Mouse (Mus musculus): ENCODE measurements around the gene B3gnt2.
A peak's percentile ranks its signal among the peaks of the same experiment; 100 is the strongest.

The B3gnt2 gene

DNA sequence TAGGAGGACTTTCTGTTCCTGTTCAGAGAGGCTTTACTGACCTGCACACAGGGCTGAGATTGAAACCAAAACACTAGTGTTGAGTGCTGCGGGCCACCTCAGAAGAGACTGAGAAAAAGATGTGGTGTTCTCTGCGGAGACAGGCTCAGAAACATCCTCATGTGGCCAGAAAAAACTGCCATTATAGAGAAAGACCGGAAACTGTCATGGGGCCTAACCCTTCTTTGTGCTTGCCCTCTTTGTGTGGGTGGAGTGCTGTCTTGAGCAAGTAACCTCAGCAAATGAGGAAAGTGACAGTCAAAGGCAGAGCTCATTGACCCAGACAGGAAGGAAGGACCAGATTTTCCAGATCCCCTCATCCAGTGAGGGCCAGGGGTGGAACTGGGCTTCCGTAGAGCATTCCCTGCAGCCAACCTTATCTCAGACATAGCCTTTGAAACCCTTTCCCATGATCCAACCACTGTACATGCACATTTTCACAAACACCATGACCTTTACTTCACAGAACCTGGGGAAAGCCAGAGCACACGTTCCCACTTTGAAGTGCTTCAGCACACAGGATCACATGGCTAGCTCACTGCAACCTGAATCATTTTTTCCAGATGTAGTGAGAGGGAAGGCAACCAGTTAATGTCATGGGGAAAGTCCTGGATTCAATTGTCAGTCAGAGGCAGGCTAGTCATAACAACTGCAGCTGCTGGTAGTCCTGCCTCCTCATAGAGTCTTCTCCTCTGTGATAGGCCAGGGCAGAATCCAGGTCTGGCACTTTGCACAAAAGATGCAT is 46.6 kb downstream of the B3gnt2 start:
- peak; percentile 19 to 28 for DNase-seq

DNA sequence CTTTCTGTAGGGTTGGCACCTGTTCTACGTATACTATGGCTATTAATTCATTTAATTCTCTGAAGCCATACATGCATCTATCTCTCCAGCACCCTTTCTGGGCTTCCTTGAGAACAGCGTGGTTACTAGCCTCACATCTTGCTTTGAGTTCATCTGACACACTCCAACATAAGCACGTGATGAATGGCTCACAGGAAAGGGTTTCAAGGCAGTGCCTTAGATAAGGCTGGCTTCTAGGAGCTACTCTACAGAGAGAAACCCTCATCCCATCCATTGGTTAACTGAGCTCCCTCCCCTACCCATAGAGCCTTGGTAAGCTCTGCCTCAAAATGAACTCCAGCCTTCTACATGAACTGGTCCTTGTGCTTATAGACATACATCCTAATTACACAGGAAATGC is 47.3 kb downstream of the B3gnt2 start:
- no peak for DNase-seq

- no peak for DNase-seq
Observed at GRCm38 (mm10) chr11:22811413-22811812, 49.3 kb downstream of the B3gnt2 start.

GRCm38 (mm10) chr11:22809465-22810096 is 51.2 kb downstream of the B3gnt2 start:
- DNase-seq, result no peak

GRCm38 (mm10) chr11:22808040-22808439 is 52.7 kb downstream of the B3gnt2 start:
- no peak for DNase-seq

- DNase-seq, result no peak
Observed at GRCm38 (mm10) chr11:22805171-22805570, 55.6 kb downstream of the B3gnt2 start.

DNA sequence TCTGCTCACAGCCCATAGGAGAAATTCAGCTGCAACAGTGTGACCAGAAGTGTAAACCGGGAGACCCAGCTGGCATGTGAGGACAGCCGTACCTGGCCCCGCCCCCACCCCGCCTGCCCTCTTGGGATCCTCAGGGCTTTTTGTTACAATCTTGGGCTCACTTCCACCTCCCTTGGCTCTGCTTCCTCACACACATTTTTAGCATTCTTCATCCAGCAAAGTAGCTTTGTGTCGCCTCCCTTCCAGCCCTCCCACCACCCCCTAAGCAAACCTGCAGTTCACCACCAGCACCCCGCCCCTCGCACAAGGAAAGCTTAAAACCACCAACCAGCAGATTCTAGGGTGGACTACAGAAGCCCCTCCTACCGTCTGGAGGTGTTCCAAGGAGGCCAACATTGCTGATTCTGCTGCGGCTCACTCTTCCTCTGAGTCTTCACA is 60.8 kb downstream of the B3gnt2 start:
- DNase-seq, result peak; percentile 43 to 74

- DNase-seq, result no peak
Observed at GRCm38 (mm10) chr11:22798916-22799315, 61.8 kb downstream of the B3gnt2 start.

GRCm38 (mm10) chr11:22794734-22795133 is 66.0 kb downstream of the B3gnt2 start:
- DNase-seq, result no peak

GRCm38 (mm10) chr11:22793881-22794203 is 66.9 kb downstream of the B3gnt2 start:
- no peak for DNase-seq

DNA sequence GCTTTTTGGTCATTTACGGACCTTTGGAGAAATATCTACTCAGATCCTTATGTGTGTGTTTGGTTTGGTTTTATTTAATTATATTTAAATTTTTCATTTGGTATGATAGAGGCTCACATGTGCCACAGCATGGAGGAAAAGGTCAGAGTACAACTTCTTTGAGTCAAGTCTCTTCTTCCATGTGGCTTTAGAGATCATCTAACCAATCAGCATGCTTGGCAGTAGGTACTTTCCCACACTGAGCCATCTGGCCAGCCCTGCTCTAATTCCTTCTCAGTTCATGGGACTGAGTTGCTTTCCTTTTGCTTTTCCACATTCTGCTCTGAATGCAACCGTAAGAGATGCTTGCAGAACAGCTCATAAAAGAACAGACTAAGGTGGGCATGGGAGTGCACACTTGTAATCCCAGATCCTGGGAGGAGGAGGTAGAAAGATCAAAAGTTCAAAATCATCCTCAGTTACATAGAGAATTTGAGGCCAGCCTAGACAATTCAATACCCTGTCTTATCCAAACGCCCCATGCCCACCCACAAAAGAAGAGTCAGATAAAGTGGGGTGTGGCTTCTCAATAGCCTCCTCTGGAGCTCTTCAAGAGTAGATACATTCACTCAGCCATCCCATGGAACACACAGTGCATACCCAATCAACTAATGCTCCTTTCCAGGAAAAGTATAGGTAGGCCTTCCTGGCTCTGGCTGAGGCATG is 67.4 kb downstream of the B3gnt2 start:
- no peak for DNase-seq

DNA sequence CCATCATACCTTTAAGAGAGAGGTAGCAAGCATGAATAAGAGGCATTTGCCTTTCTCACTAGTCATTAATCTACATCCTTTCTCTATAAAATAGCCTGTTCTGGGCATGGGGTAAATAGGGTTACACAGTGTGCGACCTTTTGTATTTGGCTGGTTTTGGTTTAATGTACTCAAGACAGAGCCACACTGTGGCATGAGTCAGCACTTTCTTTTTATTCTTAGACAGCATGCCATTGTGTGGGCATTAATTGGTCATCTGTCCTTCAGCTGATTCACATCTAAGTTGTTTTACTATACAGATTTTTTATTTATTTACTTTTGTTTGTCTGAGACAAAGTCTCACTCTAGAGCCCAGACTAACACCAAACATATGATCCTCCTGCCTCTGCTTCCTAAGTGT is 68.6 kb downstream of the B3gnt2 start:
- DNase-seq, result no peak

GRCm38 (mm10) chr11:22791726-22792125 is 69.0 kb downstream of the B3gnt2 start:
- no peak for DNase-seq

DNA sequence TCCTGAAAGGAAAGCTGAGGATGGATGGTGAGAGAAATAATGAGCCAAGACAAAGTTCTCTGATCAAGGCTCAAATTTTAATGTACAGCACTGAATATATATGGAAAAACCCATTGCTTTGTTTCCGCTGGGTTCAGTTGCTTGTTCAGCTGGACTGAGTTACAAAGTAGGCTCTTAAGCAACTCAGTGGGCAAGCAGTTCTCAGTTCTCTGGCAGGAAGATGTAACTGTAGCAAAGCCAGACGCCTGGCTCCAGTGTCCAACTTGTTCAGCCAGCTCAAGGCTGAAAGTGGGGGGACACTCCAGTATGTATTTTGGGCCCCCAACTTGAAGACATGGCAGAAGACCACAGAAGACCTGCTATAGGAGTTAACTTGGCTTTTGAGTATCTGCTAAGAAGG is 72.9 kb downstream of the B3gnt2 start:
- DNase-seq, result no peak

DNA sequence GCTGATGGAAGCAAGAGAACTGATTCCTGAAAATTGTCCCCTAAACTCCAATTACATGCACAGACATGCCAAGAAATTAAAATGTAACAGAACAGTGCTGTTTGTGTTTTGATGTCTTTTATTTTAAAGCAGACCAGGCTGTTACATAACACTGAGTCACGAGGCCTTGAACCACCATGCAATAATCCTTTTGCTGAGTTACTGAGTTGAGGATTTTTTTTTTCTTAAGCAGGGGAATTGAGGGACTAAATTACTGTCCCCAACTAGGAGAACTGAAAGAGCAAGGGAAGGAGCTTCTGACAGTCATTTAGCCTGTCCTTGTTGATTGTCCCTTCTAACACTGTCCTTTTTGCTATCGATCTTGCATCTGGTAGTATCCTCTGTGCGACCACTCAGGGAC is 76.3 kb downstream of the B3gnt2 start:
- DNase-seq, result peak in 1 of 2 experiments; percentile 2

DNA sequence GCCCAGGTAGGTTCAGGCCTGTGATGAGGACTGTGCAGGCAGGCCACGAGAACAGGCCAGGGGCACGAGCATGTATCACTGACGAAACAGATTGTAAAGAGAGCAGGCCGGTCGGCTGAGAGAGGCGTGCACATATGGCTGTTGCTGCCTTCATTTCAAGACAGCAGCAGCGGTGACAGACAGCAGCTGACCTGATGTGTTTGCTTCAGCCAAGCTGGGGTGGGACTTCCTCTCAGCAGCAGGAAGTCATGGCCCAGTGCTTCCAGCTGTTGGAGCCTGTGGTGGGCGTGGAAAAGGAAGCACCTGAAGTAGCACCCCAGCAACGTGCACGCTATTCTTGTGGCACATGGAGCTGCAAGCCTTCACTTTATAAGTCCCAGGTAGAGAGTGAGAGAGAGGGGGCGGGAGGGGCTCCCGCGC is 78.0 kb downstream of the B3gnt2 start:
- peak; percentile 16 to 42 for DNase-seq

- no peak for DNase-seq
Observed at GRCm38 (mm10) chr11:22781190-22781589, 79.6 kb downstream of the B3gnt2 start.

DNA sequence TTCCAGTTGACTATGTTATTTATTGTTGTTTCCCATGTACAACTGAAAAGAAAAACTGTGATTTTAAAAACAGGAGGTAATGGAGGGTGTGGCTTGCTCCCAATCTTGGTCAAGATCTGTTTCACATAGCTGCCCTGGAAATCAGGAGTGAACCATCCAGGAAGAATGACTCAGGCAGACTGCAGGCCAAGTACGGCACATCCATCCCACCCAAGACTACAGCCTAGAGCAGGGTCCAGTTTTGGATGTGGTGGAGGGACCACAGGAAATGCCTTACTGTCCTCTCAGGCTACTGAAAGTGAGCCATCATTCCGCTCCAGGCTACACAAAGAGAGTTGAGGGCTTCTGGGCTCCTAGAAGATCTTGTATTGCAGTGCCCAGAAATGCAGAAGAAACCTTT is 80.0 kb downstream of the B3gnt2 start:
- DNase-seq, result no peak

DNA sequence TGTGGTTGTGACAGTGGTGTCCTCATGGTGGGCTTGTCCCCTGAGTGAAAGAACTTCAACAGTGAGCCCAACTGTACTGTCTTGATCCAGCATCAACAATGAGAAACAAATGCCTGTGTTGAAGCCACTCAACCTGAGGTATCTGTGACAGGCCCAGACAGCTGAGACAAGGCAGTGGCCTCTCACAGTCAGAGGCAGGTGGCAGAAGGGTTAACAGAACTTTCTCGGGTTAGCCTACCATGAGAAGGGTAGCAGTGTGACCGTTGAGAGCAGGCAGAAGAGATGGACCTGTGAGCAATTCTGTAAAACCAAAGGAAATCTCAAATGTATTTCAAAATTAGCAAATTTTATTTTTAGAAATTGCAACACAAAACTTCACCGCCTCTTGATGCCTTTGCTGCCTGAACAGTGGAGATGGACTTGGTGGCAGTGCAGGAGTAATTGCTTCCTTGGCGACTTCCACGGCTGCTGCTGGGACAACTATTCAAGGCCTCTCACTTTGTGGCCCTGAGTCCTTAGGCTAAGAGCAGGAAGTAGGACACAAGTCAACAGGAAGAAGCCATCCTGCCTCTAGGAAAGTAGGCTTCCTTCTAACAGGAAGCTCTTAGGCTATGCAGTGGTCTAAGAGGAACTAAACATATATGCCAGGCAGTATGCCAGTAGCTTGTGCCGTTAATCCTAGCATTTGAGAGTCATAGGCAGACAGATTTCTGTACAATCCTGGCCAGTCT is 80.8 kb downstream of the B3gnt2 start:
- no peak for DNase-seq

DNA sequence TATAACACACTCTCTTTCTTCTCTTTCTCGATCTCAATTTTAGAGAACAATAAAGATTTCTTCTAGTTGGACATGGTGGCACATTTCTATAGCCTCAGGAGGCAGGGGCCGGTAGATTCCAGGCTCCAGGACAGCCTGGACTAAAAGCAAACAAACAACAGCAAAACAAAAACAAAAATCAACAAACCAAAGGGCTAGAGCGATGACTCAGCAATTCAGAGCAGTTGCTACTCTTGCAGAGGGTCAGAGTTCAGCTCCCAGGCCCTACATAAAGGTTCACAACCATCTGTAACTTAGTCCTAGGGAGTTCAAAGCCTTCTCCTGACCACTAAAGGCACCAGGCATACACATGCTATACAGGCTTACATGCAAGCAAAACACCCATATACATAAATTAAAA is 82.2 kb downstream of the B3gnt2 start:
- no peak for DNase-seq

- no peak for DNase-seq
Observed at GRCm38 (mm10) chr11:22777531-22777930, 83.2 kb downstream of the B3gnt2 start.

- no peak for DNase-seq
Observed at GRCm38 (mm10) chr11:22774821-22775220, 85.9 kb downstream of the B3gnt2 start.

GRCm38 (mm10) chr11:22766238-22766637 is 94.5 kb downstream of the B3gnt2 start:
- DNase-seq, result no peak

Measured in lung, adult 18-20 months (tissue).